Mouse (Mus musculus): ENCODE measurements around the gene Ell.
A peak's percentile ranks its signal among the peaks of the same experiment; 100 is the strongest.

The Ell gene

GRCm38 (mm10) chr8:70535701-70536100 is 3.6 kb upstream of the Ell start:
- no peak for DNase-seq (ENCODE audit: low spot score)

GRCm38 (mm10) chr8:70538024-70538579 is 1.2 kb upstream of the Ell start:
- peak; percentile 75 for DNase-seq (ENCODE audit: low spot score)

- peak; percentile 99 for DNase-seq (ENCODE audit: low spot score)
Measured at GRCm38 (mm10) chr8:70538633-70539076, 602 bp upstream of the Ell start.

- no peak for DNase-seq (ENCODE audit: low spot score)
Measured at GRCm38 (mm10) chr8:70540013-70540506, 803 bp downstream of the Ell start.

GRCm38 (mm10) chr8:70540507-70541071 is 1.3 kb downstream of the Ell start:
- no peak for DNase-seq (ENCODE audit: low spot score)

- no peak for DNase-seq (ENCODE audit: low spot score)
Measured at GRCm38 (mm10) chr8:70541081-70541480, 1.8 kb downstream of the Ell start.

- DNase-seq (ENCODE audit: low spot score), result peak; percentile 86
Measured at GRCm38 (mm10) chr8:70544200-70544687, 5.0 kb downstream of the Ell start.

- DNase-seq (ENCODE audit: low spot score), result no peak
Measured at GRCm38 (mm10) chr8:70546412-70546811, 7.2 kb downstream of the Ell start.

GRCm38 (mm10) chr8:70547762-70548161 is 8.5 kb downstream of the Ell start:
- DNase-seq (ENCODE audit: low spot score), result no peak

GRCm38 (mm10) chr8:70549412-70550184 is 10.3 kb downstream of the Ell start:
- no peak for DNase-seq (ENCODE audit: low spot score)

GRCm38 (mm10) chr8:70551558-70552161 is 12.4 kb downstream of the Ell start:
- no peak for DNase-seq (ENCODE audit: low spot score)

- DNase-seq (ENCODE audit: low spot score), result no peak
Measured at GRCm38 (mm10) chr8:70552836-70553235, 13.6 kb downstream of the Ell start.

- DNase-seq (ENCODE audit: low spot score), result no peak
Measured at GRCm38 (mm10) chr8:70553740-70554139, 14.5 kb downstream of the Ell start.

GRCm38 (mm10) chr8:70555079-70555747 is 16.0 kb downstream of the Ell start:
- DNase-seq (ENCODE audit: low spot score), result peak; percentile 48

- no peak for DNase-seq (ENCODE audit: low spot score)
Measured at GRCm38 (mm10) chr8:70558334-70558733, 19.1 kb downstream of the Ell start.

GRCm38 (mm10) chr8:70558983-70559382 is 19.7 kb downstream of the Ell start:
- DNase-seq (ENCODE audit: low spot score), result no peak

GRCm38 (mm10) chr8:70560096-70560495 is 20.8 kb downstream of the Ell start:
- no peak for DNase-seq (ENCODE audit: low spot score)

GRCm38 (mm10) chr8:70560564-70560963 is 21.3 kb downstream of the Ell start:
- DNase-seq (ENCODE audit: low spot score), result no peak

- DNase-seq (ENCODE audit: low spot score), result no peak
Measured at GRCm38 (mm10) chr8:70561357-70561756, 22.1 kb downstream of the Ell start.

- no peak for DNase-seq (ENCODE audit: low spot score)
Measured at GRCm38 (mm10) chr8:70561809-70562535, 22.7 kb downstream of the Ell start.

GRCm38 (mm10) chr8:70562802-70563201 is 23.5 kb downstream of the Ell start:
- no peak for DNase-seq (ENCODE audit: low spot score)

Measured in yolk sac, embryonic 10.5 days (tissue).